In genomic region chr13:116030152-116030720, GRCm38 (mm10) we compare ENCODE assay signal across 22 mouse cellular contexts.
DNase-seq lines count a peak whose midpoint lies in the region; ATAC-seq and TF ChIP-seq lines count a peak whose summit lies in the region.
"Had no signal": no experiment of that assay in that cellular context is flagged by ENCODE, and none has a peak within 500 bp of the region (broad histone marks: within the 10 kb centered on the region; RNA-seq: fewer than 3 reads in every experiment).

No protein-coding gene starts in this region.

- no peak overlapping the region for H3K4me3 ChIP-seq in lung, embryonic 14.5 days (ENCODE audit: low read depth, low read length)
- H3K4me3 ChIP-seq in intestine, embryonic 15.5 days (replicated peaks): no peak overlapping the region
- H3K4me3 ChIP-seq in stomach, embryonic 15.5 days (replicated peaks): no peak overlapping the region
- no peak overlapping the region for H3K4me3 ChIP-seq in heart, embryonic 10.5 days
- H3K4me3 ChIP-seq: embryonic facial prominence, embryonic 13.5 days; forebrain, embryonic 12.5 days; heart, embryonic 15.5 days had no signal

- no peak for ATAC-seq in lung, embryonic 14.5 days (ENCODE audit: insufficient read depth)
- peak; percentile 92 for ATAC-seq in intestine, embryonic 15.5 days
- peak; percentile 89 for ATAC-seq in stomach, embryonic 15.5 days (ENCODE audit: insufficient read depth, low FRiP score, low read depth)
- ATAC-seq: forebrain, embryonic 16.5 days had no signal

- H3K9me3 ChIP-seq in lung, embryonic 14.5 days (ENCODE audit: low read depth, low read length): no peaks in the 10 kb centered on the region
- no peaks in the 10 kb centered on the region for H3K9me3 ChIP-seq in intestine, embryonic 15.5 days
- no peaks in the 10 kb centered on the region for H3K9me3 ChIP-seq in stomach, embryonic 15.5 days
- H3K9me3 ChIP-seq in heart, embryonic 10.5 days: no peaks in the 10 kb centered on the region
- H3K9me3 ChIP-seq: embryonic facial prominence, embryonic 13.5 days; forebrain, embryonic 12.5 days; heart, embryonic 15.5 days had no signal

- DNase-seq in kidney, adult 9 months: peak; percentile 16
- DNase-seq in kidney, postnatal 10 days: no peak
- DNase-seq in lung, embryonic 14.5 days: peak; percentile 4
- no peak for DNase-seq in lung, adult 18-20 months
- no peak for DNase-seq in left cerebral cortex, adult 9 months (ENCODE audit: low spot score in 2 of 2)
- DNase-seq in heart, embryonic 10.5 days (ENCODE audit: low spot score): no peak
- DNase-seq: adrenal gland, adult 2 months; adrenal gland, postnatal 25 days; cerebellum, adult 18-20 months; cerebellum, adult 9-11 months; cerebellum, postnatal 36 days; gastrocnemius, postnatal 10 days; heart, adult 18-20 months; heart, postnatal 14 days had no signal

- H3K27ac ChIP-seq in lung, embryonic 14.5 days (ENCODE audit: low read depth): no peak overlapping the region
- H3K27ac ChIP-seq in intestine, embryonic 15.5 days: no peak overlapping the region
- H3K27ac ChIP-seq in stomach, embryonic 15.5 days: peak overlapping the region; percentile 57; the same call in 1 of the 2 replicates
- no peak overlapping the region for H3K27ac ChIP-seq in heart, embryonic 10.5 days
- H3K27ac ChIP-seq: embryonic facial prominence, embryonic 13.5 days; forebrain, embryonic 12.5 days; heart, embryonic 15.5 days had no signal

- TF ChIP-seq CTCF in lung, embryonic 14.5 days (IDR thresholded peaks at IDR 0.05; ENCODE audit: low read depth): no peak

- no peaks in the 10 kb centered on the region for H3K27me3 ChIP-seq in lung, embryonic 14.5 days (ENCODE audit: insufficient read depth, low read length)
- H3K27me3 ChIP-seq in intestine, embryonic 15.5 days (replicated peaks): no peaks in the 10 kb centered on the region
- no peaks in the 10 kb centered on the region for H3K27me3 ChIP-seq in stomach, embryonic 15.5 days (replicated peaks)
- H3K27me3 ChIP-seq in heart, embryonic 10.5 days (ENCODE audit: insufficient read depth, poor library complexity, severe bottlenecking): no peaks in the 10 kb centered on the region
- H3K27me3 ChIP-seq: CH12.LX; embryonic facial prominence, embryonic 13.5 days; forebrain, embryonic 12.5 days; heart, embryonic 15.5 days had no signal

- 56% methylated on average over 2 of the region's 2 CpGs for WGBS in lung, embryonic 14.5 days
- 72% methylated on average over 2 of the region's 2 CpGs for WGBS in intestine, embryonic 15.5 days
- WGBS in stomach, embryonic 15.5 days: 63% methylated on average over 2 of the region's 2 CpGs
- 75% methylated on average over 2 of the region's 2 CpGs for WGBS in heart, embryonic 10.5 days

- H3K36me3 ChIP-seq in lung, embryonic 14.5 days (ENCODE audit: insufficient read depth): no peaks in the 10 kb centered on the region
- no peaks in the 10 kb centered on the region for H3K36me3 ChIP-seq in intestine, embryonic 15.5 days
- H3K36me3 ChIP-seq in stomach, embryonic 15.5 days: no peaks in the 10 kb centered on the region
- no peaks in the 10 kb centered on the region for H3K36me3 ChIP-seq in heart, embryonic 10.5 days
- H3K36me3 ChIP-seq: embryonic facial prominence, embryonic 13.5 days; forebrain, embryonic 12.5 days; heart, embryonic 15.5 days had no signal

- no peak overlapping the region for H3K4me2 ChIP-seq in lung, embryonic 14.5 days
- no peak overlapping the region for H3K4me2 ChIP-seq in intestine, embryonic 15.5 days (replicated peaks)
- no peak overlapping the region for H3K4me2 ChIP-seq in stomach, embryonic 15.5 days
- H3K4me2 ChIP-seq: embryonic facial prominence, embryonic 13.5 days; forebrain, embryonic 12.5 days; heart, embryonic 11.5 days; heart, embryonic 15.5 days had no signal

- H3K9ac ChIP-seq in lung, embryonic 14.5 days: no peak overlapping the region
- no peak overlapping the region for H3K9ac ChIP-seq in intestine, embryonic 15.5 days
- H3K9ac ChIP-seq in stomach, embryonic 15.5 days: no peak overlapping the region
- H3K9ac ChIP-seq: embryonic facial prominence, embryonic 13.5 days; forebrain, embryonic 12.5 days; heart, embryonic 15.5 days had no signal

- H3K4me1 ChIP-seq in lung, embryonic 14.5 days (ENCODE audit: insufficient read depth): no peaks in the 10 kb centered on the region
- H3K4me1 ChIP-seq in intestine, embryonic 15.5 days (replicated peaks): no peaks in the 10 kb centered on the region
- no peaks in the 10 kb centered on the region for H3K4me1 ChIP-seq in stomach, embryonic 15.5 days
- H3K4me1 ChIP-seq in heart, embryonic 10.5 days: no peaks in the 10 kb centered on the region
- H3K4me1 ChIP-seq: embryonic facial prominence, embryonic 13.5 days; forebrain, embryonic 12.5 days; heart, embryonic 15.5 days had no signal

Comparison
In these comparisons a context has a peak if more than half of its experiments do, and no peak if none do; other contexts are left out.
1. DNase-seq: peak in kidney, adult 9 months (single experiment) and lung, embryonic 14.5 days (single experiment); none in kidney, postnatal 10 days (single experiment), lung, adult 18-20 months (0 of 2), left cerebral cortex, adult 9 months (0 of 2) and heart, embryonic 10.5 days (single experiment).